ENCODE assay signal across 8 mouse cellular contexts in genomic region chr2:26547481-26547880, GRCm38 (mm10). TPM values are rescaled to one million over a fixed set of nuclear protein-coding genes. Genes with fewer than 3 reads are reported as not detected.
DNase-seq lines count a peak whose midpoint lies in the region; ATAC-seq and TF ChIP-seq lines count a peak whose summit lies in the region.
"Had no signal": no experiment of that assay in that cellular context is flagged by ENCODE, and none has a peak within 500 bp of the region (broad histone marks: within the 10 kb centered on the region; RNA-seq: fewer than 3 reads in every experiment).

No protein-coding gene starts in this region.

- no peaks in the 10 kb centered on the region for H3K9me3 ChIP-seq in liver, embryonic 12.5 days (replicated peaks)
- H3K9me3 ChIP-seq in embryonic facial prominence, embryonic 15.5 days (replicated peaks) = no peaks in the 10 kb centered on the region

- ATAC-seq in liver, embryonic 12.5 days = no peak
- 0 out of 2 replicates have a peak, but pooled peaks have one; percentile 25 for ATAC-seq in embryonic facial prominence, embryonic 15.5 days (ENCODE audit: insufficient number of reproducible peaks, low FRiP score, low TSS enrichment, low read depth)

- DNase-seq in liver, adult 2 months (ENCODE audit: extremely low read depth, low read depth, low spot score) = no peak
- DNase-seq in cerebellum, adult 2 months = peak; percentile 33 to 37
- DNase-seq in mesoderm, embryonic 11.5 days (ENCODE audit: low read depth, low spot score) = peak; percentile 71
- no peak for DNase-seq in urinary bladder, postnatal 4 days (ENCODE audit: low spot score in 2 of 2)
- DNase-seq in spleen, postnatal 14 days (ENCODE audit: low spot score in 2 of 2) = no peak

- peaks cover 21% of the 10 kb centered on the region for H3K4me1 ChIP-seq in liver, adult 2 months (ENCODE audit: control insufficient read depth, insufficient read depth, low read length)
- H3K4me1 ChIP-seq in liver, embryonic 12.5 days = peaks cover 21% of the 10 kb centered on the region
- peaks cover 6% of the 10 kb centered on the region; the same call in 1 of the 2 replicates for H3K4me1 ChIP-seq in cerebellum, adult 2 months (ENCODE audit: control insufficient read depth, insufficient read depth, low read length)
- H3K4me1 ChIP-seq in embryonic facial prominence, embryonic 15.5 days = peaks cover 50% of the 10 kb centered on the region

- H3K36me3 ChIP-seq in liver, adult 2 months (ENCODE audit: control insufficient read depth, insufficient read depth, low read length) = no peaks in the 10 kb centered on the region
- no peaks in the 10 kb centered on the region for H3K36me3 ChIP-seq in liver, embryonic 12.5 days
- H3K36me3 ChIP-seq in embryonic facial prominence, embryonic 15.5 days = no peaks in the 10 kb centered on the region

- H3K4me3 ChIP-seq in liver, adult 2 months (ENCODE audit: insufficient read depth, low read depth, low read length) = no peak overlapping the region
- H3K4me3 ChIP-seq in liver, embryonic 12.5 days = no peak overlapping the region
- no peak overlapping the region for H3K4me3 ChIP-seq in cerebellum, adult 2 months (replicated peaks; ENCODE audit: insufficient read depth, low read depth, low read length)
- no peak overlapping the region for H3K4me3 ChIP-seq in embryonic facial prominence, embryonic 15.5 days (replicated peaks)

- peak; percentile 40 for TF ChIP-seq CTCF in liver, adult 2 months (IDR thresholded peaks at IDR 0.05; ENCODE audit: low read depth, low read length)
- peak; percentile 18; the same call in 1 of the 2 replicates for TF ChIP-seq CTCF in cerebellum, adult 2 months (IDR thresholded peaks at IDR 0.05; ENCODE audit: borderline replicate concordance, insufficient read depth, low read depth, low read length)

- H3K27me3 ChIP-seq in liver, adult 2 months (ENCODE audit: control insufficient read depth, insufficient read depth, low read length) = no peaks in the 10 kb centered on the region
- peaks cover 4% of the 10 kb centered on the region; the same call in 1 of the 2 replicates for H3K27me3 ChIP-seq in liver, embryonic 12.5 days (replicated peaks)
- H3K27me3 ChIP-seq in cerebellum, adult 2 months (ENCODE audit: control insufficient read depth, insufficient read depth, low read length) = no peaks in the 10 kb centered on the region
- H3K27me3 ChIP-seq in embryonic facial prominence, embryonic 15.5 days = no peaks in the 10 kb centered on the region

- no peak overlapping the region for H3K9ac ChIP-seq in liver, adult 2 months (ENCODE audit: low read depth, low read length)
- H3K9ac ChIP-seq in liver, embryonic 12.5 days = no peak overlapping the region
- no peak overlapping the region for H3K9ac ChIP-seq in embryonic facial prominence, embryonic 15.5 days

- no peak overlapping the region for H3K27ac ChIP-seq in liver, adult 2 months (replicated peaks; ENCODE audit: insufficient read depth, low read depth, low read length)
- H3K27ac ChIP-seq in liver, embryonic 12.5 days = no peak overlapping the region
- H3K27ac ChIP-seq in cerebellum, adult 2 months (ENCODE audit: insufficient read depth, low read length) = no peak overlapping the region
- peak overlapping the region; percentile 78 for H3K27ac ChIP-seq in embryonic facial prominence, embryonic 15.5 days (replicated peaks)

- H3K79me2 ChIP-seq in liver, adult 2 months (ENCODE audit: control insufficient read depth, insufficient read depth, low read length) = no peaks in the 10 kb centered on the region

- 84% methylated on average over 2 of the region's 2 CpGs for WGBS in liver, adult 2 months
- WGBS in liver, embryonic 12.5 days (ENCODE audit: insufficient replicate concordance) = 23% methylated on average over 2 of the region's 2 CpGs
- WGBS in cerebellum, adult 2 months = 49% methylated on average over 2 of the region's 2 CpGs
- WGBS in embryonic facial prominence, embryonic 15.5 days = 18% methylated on average over 2 of the region's 2 CpGs

- no peak overlapping the region for H3K4me2 ChIP-seq in liver, embryonic 12.5 days
- no peak overlapping the region for H3K4me2 ChIP-seq in embryonic facial prominence, embryonic 15.5 days (replicated peaks)

- TF ChIP-seq POLR2A in liver, adult 2 months (IDR thresholded peaks at IDR 0.05; ENCODE audit: extremely low read depth, insufficient read depth, low read length) = no peak
- TF ChIP-seq POLR2A in cerebellum, adult 2 months (IDR thresholded peaks at IDR 0.05; ENCODE audit: borderline replicate concordance, insufficient read depth, low read length) = no peak

RNA-seq across cellular contexts. Expression of gene Notch1, which starts 31.0 kb away (rescaled TPM):
- 6.2 and 13.8 TPM in 2 replicates for total RNA-seq in liver, adult 2 months (2014; rRNA removed)
- 9.1 and 9.7 TPM in 2 replicates for polyA plus RNA-seq in liver, adult 2 months (2012; rRNA removed)
- 4.1 and 4.4 TPM in 2 replicates for polyA plus RNA-seq in liver, embryonic 12.5 days (2016; fragmentation: Nextera tagmentation; extraction: Ambion mirVana)
- 10.5 and 11.6 TPM in 2 replicates for polyA plus RNA-seq in cerebellum, adult 2 months (2012; rRNA removed)
- 26.0 and 30.3 TPM in 2 replicates for polyA plus RNA-seq in embryonic facial prominence, embryonic 15.5 days (2015; fragmentation: Nextera tagmentation; extraction: Ambion mirVana)

RNA-seq across cellular contexts. Expression of gene Egfl7, which starts 32.3 kb away (rescaled TPM):
- 58.6 and 67.0 TPM in 2 replicates for total RNA-seq in liver, adult 2 months (2014; rRNA removed)
- 60.7 and 90.0 TPM in 2 replicates for polyA plus RNA-seq in liver, adult 2 months (2012; rRNA removed)
- 106 and 120 TPM in 2 replicates for polyA plus RNA-seq in liver, embryonic 12.5 days (2016; fragmentation: Nextera tagmentation; extraction: Ambion mirVana)
- polyA plus RNA-seq in cerebellum, adult 2 months (2012; rRNA removed) = 87.1 and 93.0 TPM in 2 replicates
- polyA plus RNA-seq in embryonic facial prominence, embryonic 15.5 days (2015; fragmentation: Nextera tagmentation; extraction: Ambion mirVana) = 111 and 125 TPM in 2 replicates

RNA-seq across cellular contexts. Expression of gene Gm20532, which starts 39.0 kb away (rescaled TPM):
- not detected in 2 replicates for total RNA-seq in liver, adult 2 months (2014; rRNA removed)
- not detected in 2 replicates for polyA plus RNA-seq in liver, adult 2 months (2012; rRNA removed)
- not detected in 2 replicates for polyA plus RNA-seq in liver, embryonic 12.5 days (2016; fragmentation: Nextera tagmentation; extraction: Ambion mirVana)
- not detected in 2 replicates for polyA plus RNA-seq in cerebellum, adult 2 months (2012; rRNA removed)
- polyA plus RNA-seq in embryonic facial prominence, embryonic 15.5 days (2015; fragmentation: Nextera tagmentation; extraction: Ambion mirVana) = not detected in 2 replicates
- polyA plus RNA-seq: neural tube, embryonic 14.5 days had no signal

RNA-seq across cellular contexts. Expression of gene Agpat2, which starts 56.7 kb away (rescaled TPM):
- total RNA-seq in liver, adult 2 months (2014; rRNA removed) = 116 and 153 TPM in 2 replicates
- 421 and 511 TPM in 2 replicates for polyA plus RNA-seq in liver, adult 2 months (2012; rRNA removed)
- 26.7 and 28.7 TPM in 2 replicates for polyA plus RNA-seq in liver, embryonic 12.5 days (2016; fragmentation: Nextera tagmentation; extraction: Ambion mirVana)
- 2.1 and 2.6 TPM in 2 replicates for polyA plus RNA-seq in cerebellum, adult 2 months (2012; rRNA removed)
- polyA plus RNA-seq in embryonic facial prominence, embryonic 15.5 days (2015; fragmentation: Nextera tagmentation; extraction: Ambion mirVana) = 31.7 and 32.2 TPM in 2 replicates

Comparison
In these comparisons a context has a peak if more than half of its experiments do, and no peak if none do; other contexts are left out.
1. DNase-seq: peak in cerebellum, adult 2 months (2 of 2) and mesoderm, embryonic 11.5 days (single experiment); none in liver, adult 2 months (single experiment), urinary bladder, postnatal 4 days (0 of 2) and spleen, postnatal 14 days (0 of 2).